Mouse (Mus musculus) liver, embryonic 11.5 days (tissue): Measurements from ENCODE around the gene Fance. TPM values are rescaled to one million over a fixed set of nuclear protein-coding genes. Genes with fewer than 3 reads are reported as not detected.

Source experiments
- ATAC-seq: fragments of 200-750 bp; cut with Nextera tagmentation; replicated peaks from 2 replicates; pipeline ENCODE4 v1.8.0; 2017; ENCODE audit warnings: moderate number of reproducible peaks, mild to moderate bottlenecking, moderate TSS enrichment, moderate library complexity; ENCODE audit not compliant: low FRiP score
- DNase-seq: peaks from one replicate; pipeline ENCODE4 v3.0.0-alpha.2; 2017; ENCODE audit warnings: low spot score
- H3K27ac ChIP-seq: fragments of 300-500 bp; sonication (generic); 2 replicates; pipeline ENCODE4 v1.5.1; 2014; ENCODE audit warnings: mild to moderate bottlenecking, low read depth, low read length, control low read depth
- H3K27me3 ChIP-seq: fragments of 300-500 bp; sonication (generic); replicated peaks from 2 replicates; pipeline ENCODE4 v1.6.1; 2014; ENCODE audit warnings: low read length, mixed read lengths; ENCODE audit not compliant: control insufficient read depth, insufficient read depth
- H3K36me3 ChIP-seq: fragments of 300-500 bp; sonication (generic); 2 replicates; pipeline ENCODE4 v1.6.1; 2014; ENCODE audit warnings: mild to moderate bottlenecking, low read length, moderate library complexity, mixed read lengths; ENCODE audit not compliant: control insufficient read depth, insufficient read depth
- H3K4me1 ChIP-seq: fragments of 300-500 bp; sonication (generic); replicated peaks from 2 replicates; pipeline ENCODE4 v1.6.1; 2014; ENCODE audit warnings: low read length, mixed read lengths; ENCODE audit not compliant: control insufficient read depth, insufficient read depth
- H3K4me2 ChIP-seq: fragments of 300-500 bp; sonication (generic); 2 replicates; pipeline ENCODE4 v1.6.1; 2014; ENCODE audit warnings: mild to moderate bottlenecking, control low read depth, moderate library complexity
- H3K4me3 ChIP-seq: fragments of 300-500 bp; sonication (generic); 2 replicates; pipeline ENCODE4 v1.5.1; 2014; ENCODE audit warnings: low read depth, low read length, control low read depth
- H3K9ac ChIP-seq: fragments of 300-500 bp; sonication (generic); 2 replicates; pipeline ENCODE4 v1.6.1; 2014; ENCODE audit warnings: low read depth, low read length, control low read depth
- H3K9me3 ChIP-seq: fragments of 300-500 bp; sonication (generic); 2 replicates; pipeline ENCODE4 v1.6.1; 2016; ENCODE audit warnings: low read length, inconsistent platforms, mixed read lengths; ENCODE audit not compliant: control insufficient read depth
- WGBS: fragments of 180-500 bp; shearing (Covaris S2); extraction: QIAGEN DNeasy Blood & Tissue Kit; methylation state at CpG from one replicate; pipeline ENCODE4 v1.1.7; 2014; 5-methylcytosine and 5-hydroxymethylcytosine counted together
- polyA plus RNA-seq: library from polyadenylated mRNA; unstranded; fragments of >200 nt; fragmentation: Nextera tagmentation; extraction: Ambion mirVana; gene quantifications from 2 replicates; pipeline ENCODE4 v1.2.1, GENCODE M21; 2014

Fance gene
- polyA plus RNA-seq, 1 experiment from 2014 or later: 31.1 TPM

DNA sequence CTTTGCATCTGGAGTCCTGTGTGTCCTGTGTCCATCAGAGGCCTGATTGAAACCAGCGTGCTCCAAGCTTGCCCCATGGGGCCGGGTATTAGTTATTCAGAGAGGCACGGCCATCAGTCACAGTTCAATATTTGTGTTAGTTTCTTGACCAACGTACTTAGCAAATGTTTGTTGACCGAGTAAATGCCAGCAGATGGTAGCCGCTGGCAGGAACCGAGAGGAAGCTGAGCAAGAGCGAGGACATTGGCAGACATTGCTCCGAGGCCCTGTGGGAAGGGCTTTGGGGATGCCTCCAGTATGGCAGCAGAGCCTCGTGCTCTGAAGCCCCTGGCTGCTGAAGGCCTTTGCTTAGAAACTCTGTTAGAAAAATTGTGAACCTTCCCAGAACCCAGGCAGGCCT lies 35.6 kb upstream of the Fance start:
- no peak overlapping the region for H3K4me3 ChIP-seq
- DNase-seq: no peak
- no peak overlapping the region for H3K27ac ChIP-seq

DNA sequence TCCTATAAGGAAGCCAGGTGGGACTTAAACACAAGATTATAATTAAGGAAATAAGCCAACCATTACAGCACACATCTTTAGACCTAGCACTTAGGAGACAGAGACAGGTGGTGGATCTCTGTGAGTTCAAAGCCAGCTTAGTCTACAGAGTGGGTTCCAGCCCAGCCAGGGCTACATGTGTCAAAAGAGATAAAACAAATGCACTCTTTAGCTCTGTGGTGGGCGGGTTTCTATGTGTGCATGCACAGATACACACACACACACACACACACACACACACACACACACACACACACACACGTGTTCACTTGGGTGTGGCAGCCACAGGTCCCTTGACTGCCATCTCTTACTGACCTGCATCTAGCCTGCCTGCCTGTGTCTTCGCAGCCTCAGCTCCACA lies 35.2 kb upstream of the Fance start:
- 62% methylated on average over 3 of the region's 3 CpGs for WGBS
- Histone ChIP-seq H3K36me3 (no peaks in the 10 kb centered on the region), H3K4me1 (peaks cover 40% of the 10 kb centered on the region), H3K27ac (no peak overlapping the region), H3K27me3 (no peaks in the 10 kb centered on the region), H3K9me3 (no peaks in the 10 kb centered on the region), H3K4me3 (no peak overlapping the region), H3K4me2 (no peak overlapping the region), H3K9ac (no peak overlapping the region)
- ATAC-seq (peak; percentile 77), DNase-seq (no peak)

More for the DNA sequence above, 35.6 kb upstream of the Fance start:
- Histone ChIP-seq H3K27me3 (no peaks in the 10 kb centered on the region), H3K9me3 (no peaks in the 10 kb centered on the region), H3K4me2 (no peak overlapping the region), H3K4me1 (peaks cover 42% of the 10 kb centered on the region), H3K36me3 (no peaks in the 10 kb centered on the region), H3K9ac (no peak overlapping the region)
- ATAC-seq: no peak
- 82% methylated on average over 10 of the region's 10 CpGs for WGBS

DNA sequence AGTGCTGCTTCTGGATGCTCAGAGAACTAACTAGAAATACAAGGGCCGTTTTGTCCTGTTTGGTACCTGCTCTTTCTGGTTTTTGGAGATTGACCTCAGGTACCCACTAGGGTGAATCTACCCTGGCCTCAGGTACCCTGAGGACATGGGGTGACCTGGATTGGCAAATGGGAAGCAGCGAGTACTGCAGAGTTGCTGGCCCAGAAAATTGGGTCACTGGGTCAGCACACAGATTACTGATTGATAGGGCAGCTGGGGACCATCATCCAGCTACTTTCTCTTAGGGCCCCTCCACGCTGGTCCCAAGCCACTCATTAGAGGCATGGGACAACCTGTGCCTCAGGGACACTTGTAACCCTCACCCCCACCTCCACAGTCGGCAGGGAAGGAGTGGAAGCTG lies 34.1 kb upstream of the Fance start:
- no peaks in the 10 kb centered on the region for H3K27me3 ChIP-seq
- no peak overlapping the region for H3K9ac ChIP-seq
- H3K4me1 ChIP-seq: peaks cover 40% of the 10 kb centered on the region
- no peak overlapping the region for H3K4me3 ChIP-seq
- 64% methylated on average over 4 of the region's 4 CpGs for WGBS
- no peak overlapping the region for H3K27ac ChIP-seq
- DNase-seq (no peak), ATAC-seq (no peak)
- H3K36me3 ChIP-seq: no peaks in the 10 kb centered on the region
- H3K9me3 ChIP-seq: no peaks in the 10 kb centered on the region
- no peak overlapping the region for H3K4me2 ChIP-seq

DNA sequence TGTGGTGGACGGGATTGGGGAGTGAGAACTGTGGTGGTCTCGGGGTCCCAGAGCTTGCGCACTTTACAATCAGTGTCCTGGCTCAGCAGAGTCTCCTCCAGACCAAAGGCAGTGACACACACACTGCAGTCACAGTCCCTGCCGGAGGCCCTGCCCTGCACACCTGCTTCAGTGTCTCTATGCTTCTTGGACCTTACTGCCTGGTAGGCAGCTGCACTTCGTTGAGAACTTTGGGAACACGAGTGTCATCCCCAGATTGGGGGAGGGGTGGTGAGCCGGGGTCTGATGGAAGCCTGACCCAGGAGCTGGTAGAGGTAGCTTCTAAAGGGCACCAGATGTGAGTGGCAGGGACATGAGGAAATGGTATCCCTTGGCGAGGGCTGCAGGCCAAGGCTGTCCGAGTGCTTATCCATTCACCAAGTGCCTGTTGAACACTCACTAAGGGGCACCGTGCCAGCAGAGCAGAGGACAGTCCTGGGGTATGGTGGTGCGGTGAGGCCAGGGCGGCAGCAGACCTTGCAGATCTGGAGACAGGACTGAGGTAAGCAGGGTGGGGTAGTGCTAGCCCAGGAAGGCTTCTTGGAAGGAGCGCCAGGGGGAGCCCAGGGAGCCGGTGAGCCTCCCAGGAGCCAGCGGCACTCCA lies 33.4 kb upstream of the Fance start:
- no peak overlapping the region for H3K9ac ChIP-seq
- peaks cover 40% of the 10 kb centered on the region for H3K4me1 ChIP-seq

DNA sequence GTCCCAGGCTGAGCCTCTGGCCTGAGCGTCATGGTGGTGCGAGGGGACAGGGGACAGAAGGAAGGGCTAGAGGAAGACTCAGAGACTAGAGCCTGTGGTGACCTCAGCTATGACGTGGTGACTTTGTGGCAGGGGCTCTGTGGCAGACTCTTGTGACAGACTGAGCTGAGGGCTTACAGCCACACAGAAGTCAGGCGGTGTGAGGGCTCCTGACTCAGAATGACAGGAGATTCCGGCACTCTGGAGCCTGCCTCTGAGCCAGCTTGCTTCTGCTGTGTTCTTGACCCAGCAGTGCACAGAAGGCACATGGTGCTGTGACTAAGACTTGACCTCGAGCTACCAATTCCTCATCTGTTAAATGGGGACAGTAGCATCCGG lies 32.9 kb upstream of the Fance start:
- H3K9ac ChIP-seq: no peak overlapping the region
- DNase-seq (no peak), ATAC-seq (no peak)
- H3K4me3 ChIP-seq: no peak overlapping the region
- H3K27me3 ChIP-seq: no peaks in the 10 kb centered on the region
- no peaks in the 10 kb centered on the region for H3K36me3 ChIP-seq
- H3K4me1 ChIP-seq: peaks cover 43% of the 10 kb centered on the region
- H3K9me3 ChIP-seq: no peaks in the 10 kb centered on the region
- H3K27ac ChIP-seq: no peak overlapping the region
- 62% methylated on average over 7 of the region's 7 CpGs for WGBS
- no peak overlapping the region for H3K4me2 ChIP-seq

More for the DNA sequence above, 33.4 kb upstream of the Fance start:
- Histone ChIP-seq H3K4me2 (no peak overlapping the region), H3K27me3 (no peaks in the 10 kb centered on the region), H3K36me3 (no peaks in the 10 kb centered on the region), H3K9me3 (no peaks in the 10 kb centered on the region), H3K27ac (no peak overlapping the region), H3K4me3 (no peak overlapping the region)
- no peak for DNase-seq
- ATAC-seq: no peak
- 70% methylated on average over 15 of the region's 15 CpGs for WGBS

DNA sequence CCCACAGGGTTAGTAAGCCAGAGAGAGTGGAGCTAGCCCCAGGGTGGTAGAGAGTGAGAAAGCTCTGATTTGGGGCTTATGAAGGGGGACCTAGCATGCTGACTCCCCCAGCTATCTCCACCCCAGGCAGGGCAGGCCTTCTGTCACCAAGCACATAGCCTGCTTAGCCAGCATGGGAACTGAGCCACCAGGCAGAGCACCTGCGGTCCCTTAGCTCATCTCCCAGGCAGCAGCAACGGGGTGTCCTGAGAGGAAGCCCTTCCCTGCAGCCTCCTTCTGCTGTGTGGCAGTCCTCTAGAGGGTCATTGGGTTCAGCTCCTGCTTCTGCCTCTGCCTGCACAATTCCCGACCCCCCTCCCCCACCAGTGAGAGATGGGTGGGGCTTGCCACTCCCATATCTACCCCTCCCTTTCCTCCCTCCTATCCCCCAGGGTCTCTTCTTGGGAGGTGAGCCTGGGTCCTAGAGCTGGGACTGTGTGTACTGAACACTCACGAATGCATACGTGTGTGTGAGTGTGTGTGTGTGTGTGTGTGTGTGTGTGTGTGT lies 32.4 kb upstream of the Fance start:
- 53% methylated on average over 5 of the region's 5 CpGs for WGBS
- Histone ChIP-seq H3K36me3 (no peaks in the 10 kb centered on the region), H3K27me3 (no peaks in the 10 kb centered on the region), H3K4me1 (peaks cover 44% of the 10 kb centered on the region), H3K4me2 (no peak overlapping the region), H3K27ac (no peak overlapping the region), H3K9me3 (no peaks in the 10 kb centered on the region), H3K4me3 (no peak overlapping the region), H3K9ac (no peak overlapping the region)
- DNase-seq: no peak
- peak; percentile 30; the same call in 1 of the 2 replicates for ATAC-seq

DNA sequence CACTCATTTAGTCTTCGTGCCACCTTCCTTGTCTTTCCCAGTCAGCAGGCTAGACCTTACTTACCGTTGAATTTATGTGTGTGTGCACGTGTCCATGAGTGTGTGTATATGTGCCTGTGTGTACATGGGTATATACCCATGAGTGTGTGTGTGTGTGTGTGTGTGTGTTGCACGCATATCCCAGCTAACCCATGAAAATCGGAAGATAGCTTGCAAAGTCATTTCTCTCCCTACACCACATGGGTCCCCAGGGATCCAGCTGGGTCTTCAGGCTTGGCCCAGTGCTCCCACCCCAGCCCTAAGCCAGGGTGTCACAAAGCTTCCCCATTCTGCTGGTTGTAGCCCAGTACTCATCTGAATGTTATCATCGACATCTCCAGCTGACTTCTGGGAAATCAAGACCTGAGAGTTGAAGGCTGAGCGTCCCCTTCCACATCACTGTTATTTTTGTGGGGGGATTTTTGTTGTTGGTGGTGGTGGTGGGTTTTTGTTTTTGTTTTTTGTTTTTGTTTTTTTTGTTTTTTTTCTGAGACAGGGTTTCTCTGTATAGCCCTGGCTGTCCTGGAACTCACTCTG lies 31.4 kb upstream of the Fance start:
- Histone ChIP-seq H3K27ac (no peak overlapping the region), H3K36me3 (no peaks in the 10 kb centered on the region), H3K27me3 (no peaks in the 10 kb centered on the region), H3K4me1 (peaks cover 54% of the 10 kb centered on the region), H3K9me3 (no peaks in the 10 kb centered on the region), H3K4me2 (no peak overlapping the region), H3K9ac (no peak overlapping the region), H3K4me3 (no peak overlapping the region)
- DNase-seq (no peak), ATAC-seq (no peak)
- WGBS: 77% methylated on average over 7 of the region's 7 CpGs

DNA sequence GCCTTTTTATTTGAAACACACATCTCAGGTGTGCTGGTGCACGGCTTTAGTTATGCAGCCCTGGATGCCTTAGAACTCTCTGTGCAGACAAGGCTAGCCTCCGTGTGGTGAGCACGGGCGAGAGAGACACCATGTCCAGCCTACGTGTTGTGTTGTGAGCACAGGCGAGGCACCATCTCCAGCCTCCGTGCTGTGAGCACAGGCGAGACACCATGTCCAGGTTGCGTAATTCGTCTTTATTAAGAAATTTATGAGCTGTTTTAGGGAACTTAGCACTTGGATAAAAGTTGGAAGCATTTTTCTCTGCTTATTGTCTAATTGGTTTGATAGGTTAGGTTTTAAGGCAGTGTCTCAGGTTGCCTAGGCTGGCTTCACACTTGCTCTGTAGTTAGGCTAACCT lies 30.1 kb upstream of the Fance start:
- no peak overlapping the region for H3K4me2 ChIP-seq
- no peak overlapping the region for H3K9ac ChIP-seq
- ATAC-seq (no peak), DNase-seq (no peak)
- no peak overlapping the region for H3K4me3 ChIP-seq
- H3K36me3 ChIP-seq: no peaks in the 10 kb centered on the region; the same call in 1 of the 2 replicates
- WGBS: 84% methylated on average over 10 of the region's 10 CpGs
- H3K9me3 ChIP-seq: no peaks in the 10 kb centered on the region
- no peak overlapping the region for H3K27ac ChIP-seq
- H3K4me1 ChIP-seq: peaks cover 48% of the 10 kb centered on the region
- no peaks in the 10 kb centered on the region for H3K27me3 ChIP-seq

DNA sequence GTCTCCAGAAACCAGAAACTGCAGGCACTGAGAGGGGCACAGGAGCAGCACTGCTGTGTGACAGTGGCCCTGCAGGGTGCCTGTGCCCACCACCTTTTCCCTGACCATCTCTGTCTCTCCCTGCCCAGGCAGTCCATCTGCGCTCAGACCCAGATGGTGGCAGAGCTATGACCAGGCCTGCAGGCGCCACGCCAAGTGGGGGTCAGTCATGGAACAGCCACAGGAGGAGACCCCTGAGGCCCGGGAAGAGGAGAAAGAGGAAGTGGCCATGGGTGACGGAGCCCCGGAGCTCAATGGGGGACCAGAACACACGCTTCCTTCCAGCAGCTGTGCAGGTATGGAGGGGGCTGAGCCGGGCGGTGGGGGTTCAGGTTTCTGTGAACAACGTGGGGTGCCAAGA lies 27.2 kb upstream of the Fance start:
- ATAC-seq: no peak
- no peaks in the 10 kb centered on the region for H3K27me3 ChIP-seq
- H3K36me3 ChIP-seq: no peaks in the 10 kb centered on the region; the same call in 1 of the 2 replicates
- no peak for DNase-seq
- H3K4me1 ChIP-seq: peaks cover 31% of the 10 kb centered on the region
- H3K9me3 ChIP-seq: no peaks in the 10 kb centered on the region
- H3K4me3 ChIP-seq: no peak overlapping the region
- WGBS: 68% methylated on average over 10 of the region's 10 CpGs
- H3K9ac ChIP-seq: no peak overlapping the region
- H3K4me2 ChIP-seq: no peak overlapping the region
- no peak overlapping the region for H3K27ac ChIP-seq
